Mouse (Mus musculus) testis, adult 2 months (tissue): ENCODE results near the gene Ptpn14. TPM values are rescaled to one million over a fixed set of nuclear protein-coding genes. Genes with fewer than 3 reads are reported as not detected.

Experiments
- H3K27ac ChIP-seq: fragments of 200-500 bp; 2 replicates; pipeline ENCODE4 v1.5.1; 2012; ENCODE audit warnings: low read depth, low read length; ENCODE audit not compliant: control insufficient read depth, insufficient read depth
- H3K27me3 ChIP-seq: fragments of 200-500 bp; 2 replicates; pipeline ENCODE4 v1.6.1; 2012; ENCODE audit warnings: mild to moderate bottlenecking, low read length, moderate library complexity; ENCODE audit not compliant: control insufficient read depth, insufficient read depth
- H3K36me3 ChIP-seq: fragments of 200-500 bp; 2 replicates; pipeline ENCODE4 v1.6.1; 2012; ENCODE audit warnings: mild to moderate bottlenecking, low read length; ENCODE audit not compliant: control insufficient read depth, insufficient read depth
- H3K4me1 ChIP-seq: fragments of 200-500 bp; 2 replicates; pipeline ENCODE4 v1.6.1; 2012; ENCODE audit warnings: low read length; ENCODE audit not compliant: control insufficient read depth, insufficient read depth
- H3K4me3 ChIP-seq: fragments of 200-500 bp; 2 replicates; pipeline ENCODE4 v1.5.1; 2012; ENCODE audit warnings: low read depth, mild to moderate bottlenecking, low read length, moderate library complexity, mixed read lengths; ENCODE audit not compliant: control insufficient read depth
- CTCF ChIP-seq: fragments of 200-500 bp; IDR thresholded peaks from 2 replicates; pipeline ENCODE4 v1.5.1; 2012; ENCODE audit warnings: low read depth, mild to moderate bottlenecking, inconsistent platforms, low read length, moderate library complexity; ENCODE audit not compliant: control insufficient read depth, insufficient read depth, insufficient replicate concordance
- POLR2A ChIP-seq: fragments of 200-500 bp; IDR thresholded peaks from 2 replicates; pipeline ENCODE4 v1.6.1; 2012; ENCODE audit warnings: low read depth, mild to moderate bottlenecking, inconsistent platforms, low read length, moderate library complexity; ENCODE audit not compliant: control insufficient read depth
- polyA plus RNA-seq: library from polyadenylated mRNA; depleted of rRNA; stranded (reverse); fragments of >200 nt; gene quantifications from 2 replicates; pipeline ENCODE4 v1.2.3, GENCODE M21; 2012

Gene Ptpn14
- polyA plus RNA-seq, 1 experiment = 3.3 TPM

DNA sequence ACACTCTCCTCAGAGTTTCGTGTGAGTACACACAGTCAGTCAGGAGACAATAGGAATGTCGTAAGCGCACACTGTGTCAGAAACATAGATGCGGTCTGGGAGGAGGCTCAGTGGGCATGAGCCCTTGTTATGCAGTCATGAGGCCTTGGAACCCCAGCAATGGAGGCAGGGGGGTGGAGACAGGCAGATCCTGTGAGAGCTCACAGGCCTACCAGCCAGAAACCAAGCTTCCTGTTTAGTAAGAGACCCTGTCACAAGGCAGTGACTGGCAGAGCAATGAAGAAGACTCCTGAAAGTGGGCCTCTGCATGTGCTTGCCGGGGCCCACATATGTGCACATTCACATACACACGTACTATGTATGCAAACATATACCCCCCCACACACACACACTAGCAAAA, 79.9 kb downstream of the Ptpn14 start:
- H3K27ac ChIP-seq = no peak overlapping the region
- TF ChIP-seq POLR2A = no peak
- no peak for TF ChIP-seq CTCF
- H3K27me3 ChIP-seq = no peaks in the 10 kb centered on the region
- H3K36me3 ChIP-seq = no peaks in the 10 kb centered on the region
- H3K4me1 ChIP-seq = no peaks in the 10 kb centered on the region
- H3K4me3 ChIP-seq = no peak overlapping the region

DNA sequence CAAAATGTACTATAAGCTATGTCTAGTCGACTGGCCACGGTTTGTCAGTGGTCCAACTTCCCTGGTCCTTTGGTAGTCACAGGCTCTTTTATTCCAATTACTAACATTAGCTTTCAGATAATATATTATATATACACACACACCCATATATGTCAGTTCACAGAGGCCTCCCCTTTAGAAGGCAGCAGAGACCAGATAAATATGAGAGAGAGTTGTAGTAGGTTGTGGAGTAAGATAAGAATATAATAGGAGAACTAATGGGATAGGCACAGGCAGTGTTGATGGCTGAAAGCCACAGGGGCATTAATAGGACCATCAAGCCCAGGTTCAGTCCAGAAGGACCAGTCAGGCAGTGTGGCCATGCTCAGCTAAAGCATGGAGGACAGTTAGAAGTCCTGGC, 80.4 kb downstream of the Ptpn14 start:
- Histone ChIP-seq H3K27ac (no peak overlapping the region), H3K4me3 (no peak overlapping the region), H3K4me1 (no peaks in the 10 kb centered on the region), H3K36me3 (no peaks in the 10 kb centered on the region), H3K27me3 (no peaks in the 10 kb centered on the region)
- TF ChIP-seq POLR2A (no peak), CTCF (no peak)

DNA sequence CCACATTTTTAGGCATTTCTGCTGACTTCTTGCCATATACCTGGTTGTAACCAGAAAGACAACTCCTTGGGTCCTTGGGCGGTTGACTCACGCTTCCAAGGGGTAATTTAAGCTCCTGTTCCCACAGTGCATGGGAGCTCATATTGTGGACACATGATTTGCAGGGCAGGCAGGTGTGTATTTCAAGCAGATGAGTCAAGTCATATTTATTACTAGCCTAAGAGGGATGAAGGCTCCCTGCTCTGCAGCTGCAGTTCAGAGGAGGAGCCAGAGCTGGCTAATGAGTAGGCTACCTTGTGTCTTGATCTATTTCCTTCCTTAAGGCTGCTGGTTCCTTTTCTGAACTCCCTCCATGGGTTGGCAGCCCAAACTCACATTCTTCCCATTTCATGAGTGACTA, 83.7 kb downstream of the Ptpn14 start:
- Histone ChIP-seq H3K36me3 (no peaks in the 10 kb centered on the region), H3K27me3 (no peaks in the 10 kb centered on the region), H3K4me1 (no peaks in the 10 kb centered on the region), H3K27ac (no peak overlapping the region), H3K4me3 (no peak overlapping the region)
- TF ChIP-seq CTCF = no peak
- no peak for TF ChIP-seq POLR2A

DNA sequence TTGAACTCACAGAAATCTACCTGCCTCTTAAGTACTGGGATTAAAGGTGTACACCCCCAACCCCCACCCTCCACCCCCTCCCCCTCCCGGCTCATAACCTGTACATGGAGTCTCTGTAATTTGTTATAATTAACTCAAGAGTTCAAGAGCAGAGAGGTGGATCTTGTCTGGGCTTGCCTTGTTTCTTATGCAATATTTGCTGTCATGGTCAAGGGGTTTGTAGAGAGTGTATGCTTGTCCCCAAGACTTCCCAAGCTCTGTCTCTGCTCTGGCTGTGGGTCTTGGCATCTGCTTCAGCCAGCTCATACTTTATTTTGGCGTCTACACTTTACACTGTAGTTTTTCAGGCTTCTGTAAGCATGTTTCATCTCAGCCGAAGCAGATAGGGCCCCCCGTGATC, 86.3 kb downstream of the Ptpn14 start:
- TF ChIP-seq POLR2A (no peak), CTCF (no peak)
- Histone ChIP-seq H3K4me1 (no peaks in the 10 kb centered on the region), H3K36me3 (no peaks in the 10 kb centered on the region), H3K4me3 (no peak overlapping the region), H3K27ac (no peak overlapping the region), H3K27me3 (no peaks in the 10 kb centered on the region)

DNA sequence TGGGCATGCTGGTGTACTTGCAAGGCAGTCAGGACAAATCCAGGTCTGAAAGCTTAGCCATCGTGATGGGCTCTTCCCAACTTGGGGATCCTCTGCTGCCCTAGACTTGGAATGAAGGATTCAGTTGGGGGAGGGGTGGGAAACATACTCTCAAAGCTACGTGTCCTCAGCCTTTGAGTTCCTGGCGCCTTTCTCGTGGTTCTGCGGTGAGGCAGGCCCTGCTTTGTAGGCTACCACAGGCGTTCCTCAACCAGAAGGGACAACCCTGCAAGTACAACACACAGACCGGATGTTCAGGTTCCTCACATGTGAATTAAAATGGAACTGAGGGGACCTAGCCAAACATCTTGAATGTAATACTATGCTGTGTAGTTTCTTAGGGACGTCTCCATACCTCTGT, 89.0 kb downstream of the Ptpn14 start:
- TF ChIP-seq CTCF (no peak), POLR2A (no peak)

DNA sequence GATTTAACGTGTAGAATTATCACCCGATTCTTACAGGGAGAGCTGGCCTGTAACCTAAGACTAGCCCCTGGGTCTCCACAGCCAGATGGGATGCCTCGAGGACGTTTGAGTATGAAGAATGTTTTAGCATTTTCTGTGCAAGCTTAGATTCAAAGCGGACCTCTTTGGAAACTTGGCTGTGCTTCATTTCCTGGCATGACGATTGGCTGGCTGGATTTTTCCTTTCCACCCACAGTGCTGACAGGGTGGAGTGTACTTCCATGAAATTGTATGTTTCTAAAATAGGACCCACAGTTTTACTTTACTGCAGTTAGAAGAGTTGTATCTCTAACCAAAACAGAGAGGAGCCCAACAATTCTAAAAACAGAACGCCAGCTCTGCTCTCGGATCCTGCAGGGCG, 89.7 kb downstream of the Ptpn14 start:
- Histone ChIP-seq H3K4me3 (no peak overlapping the region), H3K36me3 (no peaks in the 10 kb centered on the region), H3K27ac (no peak overlapping the region), H3K27me3 (no peaks in the 10 kb centered on the region), H3K4me1 (no peaks in the 10 kb centered on the region)
- TF ChIP-seq CTCF (no peak), POLR2A (no peak)

More for the DNA sequence above, 89.0 kb downstream of the Ptpn14 start:
- Histone ChIP-seq H3K36me3 (no peaks in the 10 kb centered on the region), H3K27ac (no peak overlapping the region), H3K4me1 (no peaks in the 10 kb centered on the region), H3K27me3 (no peaks in the 10 kb centered on the region), H3K4me3 (no peak overlapping the region)

DNA sequence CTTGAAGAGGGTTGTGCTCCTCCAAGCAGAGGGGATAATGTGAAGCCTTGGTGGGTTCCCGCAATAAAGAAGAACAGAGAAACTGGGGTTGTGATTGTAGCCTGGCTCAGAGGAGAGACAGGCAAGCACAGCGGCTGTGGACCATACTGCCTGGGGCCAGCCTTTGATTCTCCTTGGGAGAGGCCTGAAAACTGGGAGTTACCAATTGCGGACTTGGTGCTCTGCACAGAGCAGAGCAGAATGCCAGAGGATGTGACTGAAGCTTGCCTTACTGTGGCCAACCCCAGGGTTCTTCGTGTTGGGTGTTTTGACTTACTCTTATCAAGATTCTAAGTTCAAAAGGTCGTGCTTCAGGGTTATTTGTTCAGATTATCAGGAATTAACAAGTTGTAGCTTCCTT, 92.0 kb downstream of the Ptpn14 start:
- no peaks in the 10 kb centered on the region for H3K27me3 ChIP-seq
- H3K4me1 ChIP-seq = no peaks in the 10 kb centered on the region
- no peak for TF ChIP-seq POLR2A
- TF ChIP-seq CTCF = no peak
- no peaks in the 10 kb centered on the region for H3K36me3 ChIP-seq
- H3K27ac ChIP-seq = no peak overlapping the region
- no peak overlapping the region for H3K4me3 ChIP-seq

DNA sequence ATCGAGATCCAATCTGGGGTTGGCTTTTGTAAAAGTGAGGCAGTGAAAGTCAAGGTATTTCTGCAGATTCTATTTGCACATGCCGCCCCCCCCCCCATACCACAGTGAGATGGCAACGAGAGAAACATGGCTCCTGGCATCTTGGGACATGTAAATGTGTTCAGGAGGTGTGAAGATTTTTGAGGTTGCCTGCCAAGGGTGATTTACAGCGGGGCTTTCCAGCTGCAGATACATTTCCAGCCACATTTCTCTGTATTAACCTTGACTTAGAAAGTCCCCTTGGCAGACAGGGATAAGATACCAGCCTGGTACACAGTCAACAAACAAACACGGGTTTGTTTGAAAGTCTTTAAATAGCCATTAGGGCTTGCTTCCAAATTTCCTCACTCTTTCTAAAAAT, 96.4 kb downstream of the Ptpn14 start:
- H3K36me3 ChIP-seq = no peaks in the 10 kb centered on the region
- H3K27ac ChIP-seq = no peak overlapping the region
- H3K4me1 ChIP-seq = no peaks in the 10 kb centered on the region
- no peaks in the 10 kb centered on the region for H3K27me3 ChIP-seq
- no peak overlapping the region for H3K4me3 ChIP-seq
- TF ChIP-seq POLR2A (no peak), CTCF (no peak)
